Mouse (Mus musculus) induced T-regulatory cell, adult 2 months (primary cell): ENCODE data around the gene Fstl3.

Source experiments
- DNase-seq: peaks from one replicate; pipeline ENCODE4 v3.0.0-alpha.2; 2012; ENCODE audit warnings: low read depth

Gene Fstl3

GRCm38 (mm10) chr10:79762875-79763274, 14.2 kb upstream of the Fstl3 start:
- no peak for DNase-seq

- DNase-seq, result no peak
These were observed 12.8 kb upstream of the Fstl3 start for GRCm38 (mm10) chr10:79764234-79764633.

GRCm38 (mm10) chr10:79765228-79765745, 11.8 kb upstream of the Fstl3 start:
- no peak for DNase-seq

- DNase-seq, result peak; percentile 41
These were observed 11.0 kb upstream of the Fstl3 start for GRCm38 (mm10) chr10:79766001-79766507.

GRCm38 (mm10) chr10:79766508-79767325, 10.4 kb upstream of the Fstl3 start, which contains the start of gene Rnf126:
Rnf126 (minus strand) TSS chr10:79766952.
- DNase-seq, result peak; percentile 100

- DNase-seq, result peak; percentile 87
These were observed 9.5 kb upstream of the Fstl3 start for GRCm38 (mm10) chr10:79767372-79768244.

GRCm38 (mm10) chr10:79768400-79768799, 8.7 kb upstream of the Fstl3 start:
- DNase-seq, result peak; percentile 74

GRCm38 (mm10) chr10:79769329-79769728, 7.7 kb upstream of the Fstl3 start:
- DNase-seq, result no peak

- DNase-seq, result no peak
These were observed 4.8 kb upstream of the Fstl3 start for GRCm38 (mm10) chr10:79772320-79772719.

- DNase-seq, result no peak
These were observed 3.9 kb upstream of the Fstl3 start for GRCm38 (mm10) chr10:79773208-79773607.

- no peak for DNase-seq
These were observed 2.4 kb upstream of the Fstl3 start for GRCm38 (mm10) chr10:79774486-79775279.

GRCm38 (mm10) chr10:79778006-79778405, 934 bp downstream of the Fstl3 start:
- no peak for DNase-seq

GRCm38 (mm10) chr10:79779193-79779592, 2.1 kb downstream of the Fstl3 start:
- DNase-seq, result no peak

GRCm38 (mm10) chr10:79779784-79780663, 3.0 kb downstream of the Fstl3 start:
- DNase-seq, result peak; percentile 99

GRCm38 (mm10) chr10:79780664-79781015, 3.6 kb downstream of the Fstl3 start:
- DNase-seq, result peak; percentile 94

GRCm38 (mm10) chr10:79781139-79781538, 4.1 kb downstream of the Fstl3 start:
- no peak for DNase-seq

- no peak for DNase-seq
These were observed 4.9 kb downstream of the Fstl3 start for GRCm38 (mm10) chr10:79781956-79782355.

GRCm38 (mm10) chr10:79783050-79783449, 6.0 kb downstream of the Fstl3 start:
- no peak for DNase-seq

- DNase-seq, result peak; percentile 77
These were observed 7.1 kb downstream of the Fstl3 start for GRCm38 (mm10) chr10:79783920-79784800.
